In the genomic region with DNA sequence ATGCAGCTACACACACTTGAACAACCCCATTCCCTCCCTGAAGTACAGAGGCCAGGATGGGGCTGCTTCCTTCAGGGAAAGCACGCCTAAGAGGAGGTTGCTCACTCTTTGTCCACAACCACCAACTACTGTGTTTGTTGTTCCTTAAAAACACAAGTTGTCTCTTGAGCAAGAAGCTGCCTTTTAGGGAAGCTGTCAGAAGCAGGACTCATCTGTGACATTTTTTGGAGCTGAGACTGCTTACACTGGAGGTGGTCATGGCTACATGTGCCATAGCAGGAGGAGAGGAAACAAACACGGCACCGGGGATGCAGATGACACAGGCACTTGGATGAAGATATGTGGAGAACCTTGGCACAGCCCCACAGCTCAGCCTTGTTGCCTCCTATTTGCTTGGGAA, we compare ENCODE assay signal across 16 mouse cellular contexts.
"Had no signal": no experiment of that assay in that cellular context is flagged by ENCODE, and none has a peak within 500 bp of the region (broad histone marks: within the 10 kb centered on the region; RNA-seq: fewer than 3 reads in every experiment).

No protein-coding gene starts in this region.

- H3K27me3 ChIP-seq: liver, embryonic 12.5 days; lung, embryonic 15.5 days; midbrain, embryonic 15.5 days; neural tube, embryonic 12.5 days; stomach, embryonic 15.5 days had no signal

- ATAC-seq: liver, embryonic 12.5 days; midbrain, embryonic 13.5 days; midbrain, embryonic 15.5 days had no signal

- H3K9ac ChIP-seq: liver, embryonic 12.5 days; liver, embryonic 14.5 days; lung, embryonic 15.5 days; midbrain, embryonic 13.5 days; midbrain, embryonic 15.5 days; neural tube, embryonic 12.5 days; stomach, embryonic 15.5 days had no signal

- DNase-seq: lung, adult 2 months; lung, postnatal 10 days; lung, postnatal 4 days; right cerebral cortex, postnatal 14 days; thymus, adult 2 months; thymus, postnatal 25 days; thymus, postnatal 4 days had no signal

- H3K4me3 ChIP-seq: liver, embryonic 12.5 days; lung, embryonic 15.5 days; midbrain, embryonic 13.5 days; midbrain, embryonic 15.5 days; neural tube, embryonic 12.5 days; stomach, embryonic 15.5 days had no signal

- H3K4me1 ChIP-seq: liver, embryonic 12.5 days; midbrain, embryonic 13.5 days had no signal

- H3K4me2 ChIP-seq: liver, embryonic 12.5 days; lung, embryonic 15.5 days; midbrain, embryonic 11.5 days; midbrain, embryonic 13.5 days; midbrain, embryonic 15.5 days; neural tube, embryonic 12.5 days; stomach, embryonic 15.5 days had no signal

- H3K27ac ChIP-seq: liver, embryonic 12.5 days; liver, embryonic 14.5 days; lung, embryonic 15.5 days; midbrain, embryonic 13.5 days; midbrain, embryonic 15.5 days; neural tube, embryonic 12.5 days; stomach, embryonic 15.5 days; stomach, postnatal 0 days had no signal

- H3K9me3 ChIP-seq: liver, embryonic 12.5 days; lung, embryonic 15.5 days; midbrain, embryonic 15.5 days; neural tube, embryonic 12.5 days; stomach, embryonic 15.5 days had no signal

- H3K36me3 ChIP-seq: liver, embryonic 12.5 days; lung, embryonic 15.5 days; midbrain, embryonic 13.5 days; midbrain, embryonic 15.5 days; neural tube, embryonic 12.5 days; stomach, embryonic 15.5 days had no signal
